Mouse (Mus musculus): ENCODE results near the gene Cdc42ep5. TPM values are rescaled to one million over a fixed set of nuclear protein-coding genes. Genes with fewer than 3 reads are reported as not detected.
"Not testable (repeated sequence)": the region's sequence is repeated elsewhere in the genome, so short reads cannot be mapped to it uniquely, and the experiment has no call there.

Gene Cdc42ep5
- polyA plus RNA-seq (2015; fragmentation: Nextera tagmentation; extraction: Ambion mirVana), result 7.9 and 15.5 TPM in 2 replicates

GRCm38 (mm10) chr7:4164090-4164910 lies at the start of gene Cdc42ep5:
Cdc42ep5 (minus strand) TSS chr7:4164860.
- H3K36me3 ChIP-seq, result no peaks in the 10 kb centered on the region
- no peaks in the 10 kb centered on the region for H3K9me3 ChIP-seq (replicated peaks)
- no peak within 1 kb of the TSS for H3K27ac ChIP-seq (replicated peaks)
- H3K9ac ChIP-seq (replicated peaks), result peak within 1 kb of the TSS; percentile 30; the same call in 1 of the 2 replicates
- H3K4me2 ChIP-seq, result peak within 1 kb of the TSS; percentile 58
- H3K4me3 ChIP-seq (replicated peaks), result peak within 1 kb of the TSS; percentile 39
- peaks cover 18% of the 10 kb centered on the region for H3K4me1 ChIP-seq
- peak; percentile 73 for ATAC-seq (ENCODE audit: low FRiP score)
- 2% methylated on average over 19 of the region's 20 CpGs for WGBS
- H3K27me3 ChIP-seq (replicated peaks), result no peaks in the 10 kb centered on the region

GRCm38 (mm10) chr7:4213436-4213835 lies 48.8 kb upstream of the Cdc42ep5 start:
- H3K4me1 ChIP-seq; H3K9me3 ChIP-seq (replicated peaks); ATAC-seq (ENCODE audit: low FRiP score); H3K4me2 ChIP-seq; H3K27ac ChIP-seq (replicated peaks); H3K27me3 ChIP-seq (replicated peaks); H3K9ac ChIP-seq (replicated peaks); H3K36me3 ChIP-seq; H3K4me3 ChIP-seq (replicated peaks): not testable (repeated sequence)

- H3K4me2 ChIP-seq, result no peak overlapping the region
- no peak overlapping the region for H3K9ac ChIP-seq (replicated peaks)
- H3K27me3 ChIP-seq (replicated peaks), result no peaks in the 10 kb centered on the region
- 43% methylated on average over 2 of the region's 2 CpGs for WGBS
- H3K27ac ChIP-seq (replicated peaks), result no peak overlapping the region
- H3K9me3 ChIP-seq (replicated peaks), result no peaks in the 10 kb centered on the region
- H3K4me3 ChIP-seq (replicated peaks), result no peak overlapping the region
- no peaks in the 10 kb centered on the region for H3K4me1 ChIP-seq
- no peaks in the 10 kb centered on the region for H3K36me3 ChIP-seq
- ATAC-seq (ENCODE audit: low FRiP score), result no peak
Measured at GRCm38 (mm10) chr7:4208626-4209025, 44.0 kb upstream of the Cdc42ep5 start.

GRCm38 (mm10) chr7:4207126-4207525 lies 42.5 kb upstream of the Cdc42ep5 start:
- Histone ChIP-seq H3K4me1 (no peaks in the 10 kb centered on the region), H3K9me3 (replicated peaks) (no peaks in the 10 kb centered on the region), H3K27me3 (replicated peaks) (no peaks in the 10 kb centered on the region), H3K4me2 (no peak overlapping the region), H3K27ac (replicated peaks) (no peak overlapping the region), H3K36me3 (no peaks in the 10 kb centered on the region), H3K4me3 (replicated peaks) (no peak overlapping the region), H3K9ac (replicated peaks) (no peak overlapping the region)
- WGBS, result 79% methylated on average over 1 of the region's 1 CpGs
- no peak for ATAC-seq (ENCODE audit: low FRiP score)

GRCm38 (mm10) chr7:4178438-4178837 lies 13.8 kb upstream of the Cdc42ep5 start:
- Histone ChIP-seq H3K9ac (replicated peaks) (no peak overlapping the region), H3K4me1 (no peaks in the 10 kb centered on the region), H3K4me3 (replicated peaks) (no peak overlapping the region), H3K27me3 (replicated peaks) (no peaks in the 10 kb centered on the region), H3K9me3 (replicated peaks) (no peaks in the 10 kb centered on the region), H3K36me3 (no peaks in the 10 kb centered on the region), H3K4me2 (no peak overlapping the region), H3K27ac (replicated peaks) (no peak overlapping the region)
- WGBS, result 53% methylated on average over 3 of the region's 3 CpGs
- no peak for ATAC-seq (ENCODE audit: low FRiP score)

GRCm38 (mm10) chr7:4170193-4170938 lies 5.7 kb upstream of the Cdc42ep5 start:
- H3K4me1 ChIP-seq, result peaks cover under 1% of the 10 kb centered on the region; the same call in 1 of the 2 replicates
- no peaks in the 10 kb centered on the region for H3K27me3 ChIP-seq (replicated peaks)
- no peaks in the 10 kb centered on the region for H3K9me3 ChIP-seq (replicated peaks)
- no peak overlapping the region for H3K9ac ChIP-seq (replicated peaks)
- H3K27ac ChIP-seq (replicated peaks), result no peak overlapping the region
- H3K36me3 ChIP-seq, result no peaks in the 10 kb centered on the region
- no peak for ATAC-seq (ENCODE audit: low FRiP score)
- no peak overlapping the region for H3K4me2 ChIP-seq
- WGBS, result 87% methylated on average over 6 of the region's 6 CpGs
- H3K4me3 ChIP-seq (replicated peaks), result no peak overlapping the region

GRCm38 (mm10) chr7:4167098-4167497 lies 2.4 kb upstream of the Cdc42ep5 start:
- Histone ChIP-seq H3K4me2 (no peak overlapping the region), H3K9ac (replicated peaks) (no peak overlapping the region), H3K27ac (replicated peaks) (no peak overlapping the region), H3K4me1 (peaks cover 18% of the 10 kb centered on the region), H3K27me3 (replicated peaks) (no peaks in the 10 kb centered on the region), H3K9me3 (replicated peaks) (no peaks in the 10 kb centered on the region), H3K4me3 (replicated peaks) (no peak overlapping the region), H3K36me3 (no peaks in the 10 kb centered on the region)
- no peak for ATAC-seq (ENCODE audit: low FRiP score)

GRCm38 (mm10) chr7:4165286-4165685 lies 626 bp upstream of the Cdc42ep5 start:
- Histone ChIP-seq H3K4me3 (replicated peaks) (0 out of 2 replicates have a peak overlapping the region, but pooled peaks have one; percentile 39), H3K4me2 (peak overlapping the region; percentile 58), H3K27ac (replicated peaks) (no peak overlapping the region), H3K9me3 (replicated peaks) (no peaks in the 10 kb centered on the region), H3K4me1 (peaks cover 18% of the 10 kb centered on the region), H3K27me3 (replicated peaks) (no peaks in the 10 kb centered on the region), H3K9ac (replicated peaks) (no peak overlapping the region), H3K36me3 (no peaks in the 10 kb centered on the region)
- no peak for ATAC-seq (ENCODE audit: low FRiP score)
- WGBS, result 20% methylated on average over 3 of the region's 3 CpGs

- Histone ChIP-seq H3K27me3 (replicated peaks) (no peaks in the 10 kb centered on the region), H3K4me1 (peaks cover 18% of the 10 kb centered on the region), H3K4me3 (replicated peaks) (peak overlapping the region; percentile 39), H3K9ac (replicated peaks) (peak overlapping the region; percentile 30; the same call in 1 of the 2 replicates), H3K27ac (replicated peaks) (no peak overlapping the region), H3K36me3 (no peaks in the 10 kb centered on the region), H3K4me2 (peak overlapping the region; percentile 58), H3K9me3 (replicated peaks) (no peaks in the 10 kb centered on the region)
- 3% methylated on average over 11 of the region's 11 CpGs for WGBS
- ATAC-seq (ENCODE audit: low FRiP score), result peak; percentile 53; the same call in 1 of the 2 replicates
Measured at GRCm38 (mm10) chr7:4163571-4164072, 1.0 kb downstream of the Cdc42ep5 start.

GRCm38 (mm10) chr7:4161596-4161995 lies 3.1 kb downstream of the Cdc42ep5 start:
- H3K36me3 ChIP-seq, result not testable (repeated sequence)
- 96% methylated on average over 4 of the region's 4 CpGs for WGBS

GRCm38 (mm10) chr7:4154976-4155375 lies 9.7 kb downstream of the Cdc42ep5 start:
- H3K4me1 ChIP-seq, result peaks cover 17% of the 10 kb centered on the region
- no peak for ATAC-seq (ENCODE audit: low FRiP score)
- H3K9me3 ChIP-seq (replicated peaks), result no peaks in the 10 kb centered on the region
- no peak overlapping the region for H3K27ac ChIP-seq (replicated peaks)
- WGBS, result 44% methylated on average over 4 of the region's 4 CpGs
- H3K9ac ChIP-seq (replicated peaks), result no peak overlapping the region
- no peaks in the 10 kb centered on the region for H3K36me3 ChIP-seq
- peaks cover 23% of the 10 kb centered on the region for H3K27me3 ChIP-seq (replicated peaks)
- no peak overlapping the region for H3K4me3 ChIP-seq (replicated peaks)
- H3K4me2 ChIP-seq, result no peak overlapping the region

More at GRCm38 (mm10) chr7:4161596-4161995, 3.1 kb downstream of the Cdc42ep5 start:
- not testable (repeated sequence) for H3K27me3 ChIP-seq (replicated peaks); H3K27ac ChIP-seq (replicated peaks); H3K9me3 ChIP-seq (replicated peaks); ATAC-seq (ENCODE audit: low FRiP score); H3K4me2 ChIP-seq; H3K9ac ChIP-seq (replicated peaks); H3K4me3 ChIP-seq (replicated peaks)
- H3K4me1 ChIP-seq, result peaks cover 18% of the 10 kb centered on the region

Data from neural tube, embryonic 15.5 days (tissue).